Mouse (Mus musculus) gastrocnemius, postnatal 25 days (tissue): ENCODE results near the gene Cacnb4. TPM values are rescaled to one million over a fixed set of nuclear protein-coding genes. Genes with fewer than 3 reads are reported as not detected.

Experiments used
- DNase-seq: peaks from one replicate; pipeline ENCODE4 v3.0.0; 2022
- total RNA-seq, 2 experiments: library from RNA; stranded (reverse); gene quantifications; 1 replicate in 1 of 2; 2 replicates in 1 of 2; pipeline ENCODE4 v1.2.3; 2021

Cacnb4 gene
- total RNA-seq, 2 experiments from 2014 or later: 0.15 to 0.19 TPM

DNA sequence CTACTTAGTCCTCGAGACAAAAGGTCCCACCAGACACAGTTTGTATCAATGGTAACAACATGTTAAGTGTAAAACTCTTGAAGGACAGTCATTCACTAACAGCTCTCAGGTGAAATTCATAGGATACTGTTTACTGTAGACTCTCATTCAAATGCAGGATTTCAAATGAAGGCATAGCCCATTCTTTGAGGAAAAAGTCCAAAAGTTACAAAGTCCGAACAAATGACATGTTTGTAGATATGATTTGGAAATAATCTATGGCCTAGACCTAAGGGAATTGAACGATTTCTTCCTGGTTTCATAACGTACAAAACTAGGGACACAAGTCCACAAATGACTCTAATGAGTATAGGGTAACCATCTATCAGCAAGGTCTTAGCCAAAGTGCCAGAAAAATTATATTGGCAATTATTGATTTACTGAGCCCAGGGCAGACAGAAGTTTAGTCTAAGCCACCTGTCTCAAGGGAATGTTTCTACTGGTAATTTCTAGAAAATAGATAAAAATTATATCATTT lies 206.5 kb downstream of the Cacnb4 start:
- no peak for DNase-seq

DNA sequence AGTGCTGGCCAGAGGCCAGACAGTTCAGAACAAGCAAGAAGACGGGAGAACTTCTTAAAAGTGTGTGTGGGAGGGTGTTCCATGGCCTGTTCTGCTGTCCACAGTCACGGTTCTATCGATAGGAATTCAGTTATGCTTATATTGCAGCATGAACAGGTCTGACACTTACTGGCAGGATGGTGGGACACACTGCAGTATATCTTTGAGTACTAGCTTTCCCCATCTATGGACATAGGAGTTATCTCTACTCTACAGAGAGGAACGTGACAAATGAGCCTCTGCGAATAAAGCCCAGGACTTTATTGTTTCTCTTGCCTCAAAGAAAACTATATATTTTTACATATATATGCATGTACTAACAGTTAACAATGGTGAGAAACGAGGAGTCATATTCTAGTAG lies 209.0 kb downstream of the Cacnb4 start:
- DNase-seq: no peak

DNA sequence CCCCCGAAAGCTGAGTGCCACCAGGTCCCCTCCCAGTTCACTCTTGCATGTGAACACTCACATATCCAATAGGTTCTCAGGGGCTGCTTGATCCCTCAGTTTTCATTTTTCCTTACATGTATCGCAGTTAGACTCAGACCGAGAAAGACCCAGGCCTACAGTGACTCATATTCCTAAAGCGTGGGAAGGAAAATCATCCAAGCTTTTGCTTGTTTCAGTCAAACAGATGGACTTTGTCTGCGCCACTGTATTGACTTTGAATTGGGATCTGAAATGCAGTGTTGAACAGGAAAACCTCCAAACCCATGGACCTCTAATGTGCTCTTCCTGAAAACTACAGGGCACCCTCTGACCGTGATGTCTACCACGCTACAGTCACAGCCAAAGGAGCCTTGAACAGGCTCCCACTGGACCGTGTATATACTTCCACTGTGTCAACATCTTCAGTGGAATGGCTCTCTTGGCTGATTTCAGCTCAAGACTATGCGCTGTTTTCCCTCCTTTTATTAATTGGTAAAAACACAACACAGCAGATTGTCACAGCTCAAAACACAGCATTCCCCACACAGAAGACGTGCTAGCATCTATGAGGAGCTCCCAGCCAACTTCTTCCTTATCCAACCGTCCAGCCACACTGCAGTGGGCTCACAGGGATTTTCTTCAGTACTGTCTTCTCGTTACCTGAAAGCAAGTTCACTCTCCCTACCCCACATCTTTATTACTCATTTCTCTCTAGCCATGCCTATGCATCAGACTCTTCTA lies 215.2 kb downstream of the Cacnb4 start:
- no peak for DNase-seq

GRCm38 (mm10) chr2:52455606-52456479 lies 220.8 kb downstream of the Cacnb4 start:
- DNase-seq: no peak

GRCm38 (mm10) chr2:52449818-52450217 lies 226.8 kb downstream of the Cacnb4 start:
- DNase-seq: no peak

GRCm38 (mm10) chr2:52448916-52449315 lies 227.7 kb downstream of the Cacnb4 start:
- no peak for DNase-seq

- no peak for DNase-seq
These were observed 230.0 kb downstream of the Cacnb4 start for GRCm38 (mm10) chr2:52446648-52447047.

- no peak for DNase-seq
These were observed 234.5 kb downstream of the Cacnb4 start for GRCm38 (mm10) chr2:52442125-52442524.

DNA sequence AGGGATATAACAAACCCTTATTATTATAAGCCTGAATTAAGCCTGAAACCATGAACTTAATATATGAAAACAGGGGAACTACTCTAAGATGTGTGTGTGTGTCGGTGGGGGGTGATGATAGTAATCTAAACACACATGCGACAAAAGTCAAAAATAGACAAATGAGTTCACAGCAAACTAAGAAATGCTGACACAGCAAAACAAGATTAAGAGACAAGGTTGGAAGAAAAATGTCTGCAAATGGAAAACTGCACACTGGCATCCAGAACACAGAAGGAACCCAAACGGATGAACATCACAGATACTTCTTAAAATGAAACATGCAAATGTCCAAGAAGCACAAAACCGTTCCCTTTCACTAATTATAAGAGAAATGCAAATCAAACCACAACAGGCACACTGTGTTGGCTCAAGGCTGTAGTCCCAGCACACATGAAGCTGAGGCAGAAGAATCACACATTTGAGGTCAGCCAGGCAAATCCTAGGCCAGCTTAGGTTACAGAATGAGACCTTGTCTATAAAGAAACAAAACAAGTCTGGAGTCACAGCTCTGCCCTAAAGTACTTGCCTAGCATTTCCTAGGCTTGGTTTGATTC lies 236.1 kb downstream of the Cacnb4 start:
- no peak for DNase-seq

DNA sequence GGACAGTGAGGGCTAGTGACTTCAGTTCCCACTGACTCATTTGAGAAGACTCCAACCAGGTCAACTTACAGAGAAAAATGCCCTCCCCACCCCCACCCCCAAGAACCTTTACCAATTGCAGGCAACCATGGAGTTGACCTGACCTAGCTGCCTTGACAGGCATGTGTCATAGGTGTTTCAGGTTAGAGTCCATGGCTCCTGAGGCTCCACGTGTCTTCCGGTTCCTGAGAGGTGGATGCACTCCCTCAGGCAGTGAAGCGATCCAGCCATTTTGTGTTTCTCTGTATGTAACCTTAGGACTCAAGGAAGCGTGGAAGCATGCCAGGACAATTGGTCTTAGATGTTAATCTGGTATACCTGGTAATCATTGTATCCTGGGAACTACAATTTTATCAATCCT lies 238.2 kb downstream of the Cacnb4 start:
- no peak for DNase-seq

DNA sequence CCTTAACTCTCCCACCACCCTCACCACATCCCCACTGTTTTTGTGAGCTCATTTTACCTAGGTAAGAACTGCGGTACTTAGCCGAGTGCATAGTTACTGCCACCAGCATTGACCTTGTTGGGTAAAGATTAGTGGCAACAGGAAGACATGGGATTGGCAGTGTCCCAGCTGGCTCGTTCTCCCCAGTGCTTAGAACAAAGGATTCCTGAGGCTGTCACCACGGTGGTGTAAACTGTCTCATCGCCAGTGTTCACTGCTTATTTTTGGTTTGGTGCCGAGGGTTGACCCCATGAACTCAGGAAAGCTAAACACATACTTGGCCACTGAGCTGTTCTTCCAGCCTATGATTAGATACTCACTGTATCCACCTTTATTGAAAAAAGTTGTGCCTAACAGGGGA lies 238.6 kb downstream of the Cacnb4 start:
- no peak for DNase-seq

DNA sequence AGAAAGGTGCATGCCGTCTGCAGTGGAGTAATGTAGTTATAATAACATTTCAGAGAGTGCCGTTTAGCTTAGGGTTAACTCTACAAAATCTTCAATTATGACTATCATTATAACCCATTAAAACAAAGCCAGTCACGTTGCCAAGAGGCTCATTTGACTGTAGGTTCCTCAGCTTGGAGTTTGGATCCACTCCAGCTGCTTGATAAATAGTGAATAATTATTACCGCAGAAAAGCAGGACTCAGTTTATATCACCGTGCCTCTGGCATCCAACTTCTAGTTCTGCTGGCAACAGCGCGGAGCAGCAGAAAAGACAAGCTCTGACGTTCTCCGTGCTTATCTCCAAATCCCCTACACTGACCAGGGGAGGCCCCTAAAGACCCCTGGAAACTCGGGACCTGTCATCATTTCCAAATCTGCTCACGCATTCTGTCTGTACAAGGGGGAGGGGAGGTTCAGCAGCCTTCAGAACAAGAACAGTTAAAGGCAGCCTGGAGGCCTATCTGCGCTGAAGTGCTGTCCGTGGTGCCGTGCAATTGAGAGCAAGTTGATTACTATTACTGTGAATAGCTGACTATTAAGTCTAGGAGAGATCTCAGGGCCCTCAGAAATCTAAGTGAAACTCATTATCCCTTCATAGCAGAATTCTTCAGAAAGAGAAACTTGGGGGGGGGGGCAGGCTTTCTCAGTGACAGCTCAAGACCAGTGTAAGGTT lies 240.6 kb downstream of the Cacnb4 start:
- no peak for DNase-seq

- peak; percentile 67 for DNase-seq
These were observed 243.3 kb downstream of the Cacnb4 start for GRCm38 (mm10) chr2:52433365-52433764.

- DNase-seq: no peak
These were observed 249.2 kb downstream of the Cacnb4 start for GRCm38 (mm10) chr2:52427383-52427782.

DNA sequence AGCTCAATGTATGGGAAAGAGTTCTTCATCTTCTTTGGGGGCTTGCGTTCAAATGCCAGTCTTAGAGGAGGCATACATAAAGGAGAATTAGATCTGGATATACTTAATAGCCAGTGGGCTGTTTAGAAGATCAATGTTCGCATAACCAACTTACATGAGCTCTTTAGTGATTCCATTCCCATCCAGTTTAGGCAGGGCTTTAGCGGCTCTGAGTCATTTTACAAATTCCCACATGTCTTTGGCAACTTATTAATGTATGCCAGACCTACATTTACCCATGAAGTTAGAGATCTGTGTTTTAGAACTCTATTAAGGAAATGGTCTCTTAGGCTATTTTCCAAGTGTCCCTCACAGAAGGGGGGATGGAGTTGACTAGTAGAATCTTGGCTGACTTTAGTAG lies 250.6 kb downstream of the Cacnb4 start:
- DNase-seq: no peak

DNA sequence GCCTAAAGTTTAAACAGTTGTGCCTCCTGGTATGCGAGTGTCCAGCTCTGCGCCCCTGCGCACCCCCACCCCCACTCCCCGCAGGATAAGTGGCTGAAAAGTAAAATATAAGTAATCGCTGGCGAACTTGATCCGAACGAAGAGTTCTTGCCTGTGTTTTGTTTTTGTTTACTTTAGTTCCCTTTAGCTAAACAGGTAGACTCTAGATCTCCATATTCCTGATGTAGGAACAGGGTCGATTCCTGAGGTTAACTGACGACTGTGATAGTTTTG lies 251.2 kb downstream of the Cacnb4 start:
- DNase-seq: no peak

DNA sequence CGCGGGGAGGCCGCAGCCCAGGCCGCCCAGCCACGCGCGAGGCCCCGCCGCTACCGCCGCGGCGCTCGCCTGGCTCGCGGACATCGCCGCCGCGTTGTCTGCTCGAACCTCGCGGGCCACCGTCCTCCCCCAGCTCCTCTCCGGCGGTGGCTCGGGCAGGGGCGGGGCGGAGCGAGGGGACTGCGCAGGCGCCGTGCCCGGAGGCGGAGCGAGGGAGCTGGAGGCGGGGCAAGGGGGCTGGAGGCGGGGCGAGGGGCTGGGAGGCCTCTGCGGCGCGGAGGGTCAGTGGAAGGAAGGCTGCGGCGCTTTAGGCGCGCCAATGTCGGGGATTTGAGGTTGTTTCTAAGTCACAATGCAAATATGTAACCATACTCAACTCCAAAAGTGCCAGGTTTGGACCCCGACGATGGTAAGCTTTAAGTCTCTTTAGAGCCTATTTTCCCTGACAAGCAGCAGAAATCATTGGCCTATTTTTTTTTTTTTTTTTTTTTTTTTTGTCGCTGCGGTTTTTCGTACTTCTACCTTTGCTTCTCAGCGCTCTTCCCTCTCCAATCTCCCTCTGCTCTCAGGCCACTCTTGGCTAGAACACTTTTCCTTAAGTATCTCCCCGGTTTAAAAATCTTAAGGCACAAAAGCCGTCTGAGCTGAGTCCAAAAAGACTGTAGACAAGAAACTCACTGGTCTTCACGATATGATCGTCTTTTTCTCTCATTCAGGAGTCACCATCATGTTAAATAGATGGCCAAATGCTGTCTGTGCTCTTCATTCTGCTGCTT lies 251.7 kb downstream of the Cacnb4 start, which contains the start of gene Arl5a:
Gene Arl5a, minus strand, starts transcription at position 155 of the 776 bp plus-strand sequence.
- DNase-seq: peak; percentile 96

DNA sequence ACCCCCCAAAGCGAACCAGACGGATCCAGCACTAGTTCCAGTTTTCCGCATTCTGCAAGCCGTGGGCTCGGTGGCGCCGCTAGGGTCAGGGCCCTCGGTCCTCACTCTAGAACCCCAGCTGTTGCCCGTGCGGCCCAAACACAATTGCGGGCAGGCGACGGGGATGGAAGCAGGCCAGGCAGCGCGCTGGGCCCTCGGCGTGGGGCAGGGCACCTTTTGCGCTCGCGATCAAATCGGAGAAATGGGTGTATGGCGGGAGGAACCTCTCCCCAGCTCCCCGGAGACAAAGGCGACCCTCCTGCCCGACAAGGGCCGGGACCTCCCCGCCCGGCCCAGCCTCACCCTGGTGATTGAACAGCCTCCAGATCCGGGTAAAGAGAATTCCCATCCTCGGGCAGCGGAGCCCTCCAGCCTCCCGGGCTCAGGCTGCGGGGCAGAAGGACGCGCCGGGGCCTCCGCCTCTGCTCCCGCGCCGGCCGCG lies 252.3 kb downstream of the Cacnb4 start:
- no peak for DNase-seq

DNA sequence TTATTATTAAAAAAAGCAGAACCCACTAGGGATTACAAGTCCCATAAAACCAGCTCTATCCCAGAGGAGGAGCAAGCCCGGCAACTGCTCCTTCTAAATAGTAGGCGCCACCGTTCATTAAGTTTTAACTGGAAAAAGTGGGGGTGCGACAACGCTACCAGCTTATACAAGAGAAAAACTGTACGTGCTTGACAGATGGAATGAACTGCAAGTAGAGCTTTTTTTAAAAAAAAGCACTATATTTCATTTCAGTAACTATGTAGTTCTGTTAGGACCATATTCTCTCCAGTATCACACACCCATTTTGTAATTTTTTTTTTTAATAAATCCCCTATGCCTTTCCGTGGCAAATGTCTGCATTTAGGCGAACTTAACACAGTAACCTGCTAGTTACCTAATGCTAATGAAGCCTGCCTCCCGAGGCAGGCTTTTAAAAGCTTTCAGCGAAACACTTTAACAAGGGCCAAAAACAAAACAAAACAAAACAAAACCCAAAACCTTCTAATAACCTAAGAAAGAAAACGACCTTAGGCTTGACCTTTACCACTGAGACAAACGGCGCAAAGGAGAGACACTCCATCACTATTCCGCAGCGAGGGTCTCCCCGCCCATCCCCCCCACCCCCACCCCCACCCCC lies 252.9 kb downstream of the Cacnb4 start:
- no peak for DNase-seq

GRCm38 (mm10) chr2:52422871-52423610 lies 253.6 kb downstream of the Cacnb4 start:
- DNase-seq: no peak
